Mouse (Mus musculus): ENCODE data around the gene Tmpo.

Tmpo gene

DNA sequence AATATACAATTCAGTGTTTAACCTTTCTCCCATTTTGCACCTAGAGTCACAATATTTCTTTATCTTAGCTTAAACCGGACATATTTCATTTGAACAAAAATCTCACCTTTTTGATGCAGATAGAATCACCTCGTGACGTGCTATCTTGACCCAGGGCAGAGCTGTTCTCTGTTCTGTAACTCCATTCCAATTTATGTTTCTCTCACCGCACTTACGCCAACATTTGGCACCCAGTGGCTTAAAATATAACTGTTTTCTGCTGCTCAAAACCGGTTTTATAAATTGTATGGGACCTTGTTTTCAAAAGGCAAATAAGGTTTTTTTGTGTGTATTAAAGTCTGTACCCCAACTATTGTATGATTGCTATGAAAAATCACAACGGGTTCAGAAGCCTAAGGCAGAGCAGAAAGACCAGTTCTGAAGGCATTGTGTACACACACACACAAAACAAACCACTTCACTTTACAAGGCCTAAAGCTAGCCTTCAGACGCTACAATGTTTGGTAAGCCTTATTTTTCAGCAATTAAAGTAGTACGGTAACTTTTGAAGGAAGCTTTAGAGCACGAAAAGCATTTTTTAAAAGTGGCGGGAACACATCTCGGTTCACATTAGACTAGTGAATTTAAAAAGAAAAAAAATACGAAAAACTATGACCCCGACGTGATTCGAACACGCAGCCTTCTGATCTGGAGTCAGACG is at the start of gene Tmpo:
Gene Tmpo (minus strand): TSS at position 555 of the 700 bp plus-strand sequence.
- DNase-seq (ENCODE audit: low spot score) = no peak

GRCm38 (mm10) chr10:91230400-91230799 is 49.3 kb upstream of the Tmpo start:
- DNase-seq (ENCODE audit: low spot score) = no peak

DNA sequence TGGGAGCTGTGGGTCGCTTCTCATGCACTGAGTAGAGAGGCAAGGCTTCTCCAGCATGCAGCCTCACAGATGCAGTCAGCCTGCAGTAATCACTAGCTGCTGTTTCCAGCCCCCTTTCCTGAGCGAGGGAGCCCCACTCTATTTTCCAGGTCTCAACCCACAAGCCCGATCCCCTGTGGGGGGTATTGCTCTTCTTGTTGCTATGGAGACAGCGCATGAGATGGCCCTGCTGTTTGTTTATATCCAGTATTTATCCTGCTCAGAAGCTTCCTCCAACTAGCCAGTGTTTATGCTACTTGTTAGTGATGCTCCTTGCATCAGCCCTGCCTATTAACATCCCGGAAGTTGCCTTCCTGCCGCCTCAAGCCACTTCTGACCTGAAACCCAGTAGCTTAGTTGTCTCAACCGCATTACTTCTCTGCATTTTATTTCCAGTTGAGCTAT is 48.4 kb upstream of the Tmpo start:
- DNase-seq (ENCODE audit: low spot score) = peak; percentile 16

DNA sequence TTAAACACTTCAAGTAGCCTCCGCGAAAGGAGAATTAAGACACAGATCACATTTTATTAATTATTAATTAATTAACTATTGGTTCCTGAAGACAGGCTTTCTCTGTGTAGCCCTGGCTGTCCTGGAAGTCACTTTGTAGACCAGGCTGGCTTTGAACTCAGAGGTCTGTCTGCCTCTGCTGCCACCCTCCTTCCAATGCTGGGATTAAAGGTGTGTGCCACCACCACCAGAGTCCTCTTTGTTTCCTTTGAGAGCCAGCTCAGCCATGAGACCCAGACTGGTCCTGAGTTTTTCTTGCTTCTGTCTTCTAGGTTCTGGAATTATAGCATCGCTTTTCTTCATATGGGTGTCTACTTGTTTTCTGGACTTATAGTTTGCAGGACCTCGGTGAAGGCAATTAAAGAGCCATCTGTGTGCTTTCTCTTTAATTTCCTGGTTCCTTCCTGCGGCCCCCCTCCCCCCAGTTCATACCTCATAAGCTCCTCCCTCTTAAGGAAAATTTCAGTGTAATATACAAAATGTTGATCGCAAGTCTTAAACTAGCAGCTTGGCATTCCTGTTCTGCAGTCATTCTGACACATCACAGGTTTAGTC is 47.9 kb upstream of the Tmpo start:
- no peak for DNase-seq (ENCODE audit: low spot score)

GRCm38 (mm10) chr10:91227034-91227433 is 45.9 kb upstream of the Tmpo start:
- DNase-seq (ENCODE audit: low spot score) = no peak

DNA sequence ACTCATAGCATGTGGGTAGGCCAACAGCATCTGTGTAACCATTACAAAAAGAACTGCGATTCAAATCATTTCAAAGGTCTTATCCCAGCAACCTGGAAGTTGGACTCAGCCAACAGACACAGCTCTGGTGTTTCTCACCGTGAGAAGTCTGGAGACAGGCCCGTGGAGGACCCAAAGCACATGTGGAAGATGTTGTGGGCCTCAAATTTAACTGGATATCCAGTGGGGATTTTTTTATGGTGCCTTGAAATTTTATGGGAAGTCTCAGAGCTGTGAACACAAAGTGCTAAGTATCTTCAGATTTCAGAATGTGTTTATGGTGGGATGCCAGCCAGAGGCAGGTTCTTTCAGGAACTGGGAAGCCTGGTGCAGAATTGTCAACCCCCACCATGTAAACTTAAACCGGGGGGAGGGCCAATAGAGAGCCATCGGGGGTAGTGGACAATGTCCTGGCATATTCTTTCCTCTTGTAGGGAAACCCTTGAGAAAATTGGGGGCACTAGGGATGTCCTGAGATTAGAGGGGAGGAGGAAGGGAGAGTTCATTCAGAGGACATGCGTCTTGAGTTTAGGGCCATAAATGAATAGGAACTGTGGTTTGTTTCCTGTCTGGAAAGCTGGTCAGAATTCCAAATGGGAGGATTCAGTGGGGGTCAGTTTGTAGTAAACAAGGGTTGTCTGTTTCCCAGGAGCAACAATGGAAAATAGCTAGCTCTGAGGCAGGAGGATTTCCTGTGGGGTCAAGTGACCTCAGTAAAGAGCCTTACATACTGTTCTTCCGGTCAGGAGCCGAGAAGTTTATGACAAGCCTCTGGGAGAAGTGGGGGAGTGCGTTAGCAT is 41.5 kb upstream of the Tmpo start:
- DNase-seq (ENCODE audit: low spot score) = no peak

DNA sequence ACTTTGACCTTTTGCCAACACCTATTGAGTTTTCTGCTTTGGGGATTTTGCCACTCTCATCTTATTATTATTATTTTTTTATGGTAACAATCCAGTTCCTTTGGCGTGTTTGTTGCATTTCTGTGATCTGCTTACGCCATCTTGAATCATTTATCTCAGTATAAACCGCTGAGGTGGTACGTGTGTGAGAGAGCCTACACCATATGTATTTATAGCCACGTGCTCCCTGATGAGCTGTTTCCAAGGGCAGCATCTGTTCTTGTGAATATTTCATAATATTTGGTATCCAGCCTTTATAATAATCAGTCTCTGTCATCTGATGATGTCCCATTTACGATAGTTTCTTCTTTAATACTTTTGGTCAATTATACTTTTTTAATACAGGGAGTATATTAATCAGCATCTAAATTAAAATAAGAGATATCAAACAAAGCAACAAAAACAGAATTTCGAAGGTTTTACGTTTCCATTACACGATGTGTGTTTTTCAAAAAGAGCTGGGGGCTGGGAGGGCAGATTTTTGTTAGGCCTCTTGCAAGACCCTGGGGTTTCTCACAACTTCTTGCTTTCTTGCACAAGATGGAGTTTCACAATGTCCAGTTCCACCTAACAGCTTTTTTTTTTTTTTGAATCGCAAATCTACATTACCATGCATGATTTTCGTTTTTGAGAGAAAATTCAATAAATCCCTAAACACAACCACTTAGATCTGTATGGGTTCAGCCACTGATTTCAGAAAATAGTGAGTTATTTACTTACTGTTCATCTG is 28.0 kb upstream of the Tmpo start:
- no peak for DNase-seq (ENCODE audit: low spot score)

DNA sequence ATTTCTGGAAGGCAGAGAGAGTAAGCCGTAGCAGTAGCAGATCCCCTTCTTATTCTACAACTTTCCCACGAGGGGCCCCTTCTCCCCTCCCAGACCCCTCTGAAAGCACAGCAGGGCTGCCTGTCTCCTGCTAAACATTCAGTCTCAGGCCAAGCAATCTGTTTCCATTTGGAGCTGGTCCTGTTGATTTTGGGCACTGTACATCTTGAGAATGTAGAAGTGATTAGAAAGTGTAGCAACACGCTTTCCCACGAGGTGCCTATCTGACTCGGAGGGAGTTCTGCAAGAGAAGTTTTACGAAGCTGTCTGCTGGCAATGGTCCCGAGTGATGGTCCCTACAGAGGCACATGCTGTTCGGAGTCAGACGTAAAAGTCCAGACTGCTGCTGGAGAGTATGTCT is 27.3 kb upstream of the Tmpo start:
- no peak for DNase-seq (ENCODE audit: low spot score)

- DNase-seq (ENCODE audit: low spot score) = no peak
These were observed 26.2 kb upstream of the Tmpo start for GRCm38 (mm10) chr10:91207275-91207674.

DNA sequence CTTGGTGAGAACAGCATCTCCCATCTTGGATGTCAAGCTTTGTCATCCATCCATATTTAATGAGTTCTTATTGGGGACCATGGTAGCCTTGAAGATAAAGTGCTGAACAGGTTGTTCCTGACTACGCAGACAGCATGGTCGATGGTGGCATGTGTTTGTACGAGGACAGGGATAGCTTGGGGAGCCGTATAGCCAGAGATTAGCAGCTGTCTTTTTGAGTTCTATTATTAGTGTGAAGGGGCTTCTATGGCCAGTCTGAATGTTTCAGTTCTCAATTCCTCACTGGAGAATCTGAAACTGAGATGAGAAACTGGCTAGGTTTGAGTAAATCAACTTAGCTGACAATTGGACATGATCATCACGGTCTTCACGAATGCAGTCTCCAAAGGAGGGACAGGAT is 24.5 kb upstream of the Tmpo start:
- no peak for DNase-seq (ENCODE audit: low spot score)

GRCm38 (mm10) chr10:91200581-91200980 is 19.5 kb upstream of the Tmpo start:
- no peak for DNase-seq (ENCODE audit: low spot score)

DNA sequence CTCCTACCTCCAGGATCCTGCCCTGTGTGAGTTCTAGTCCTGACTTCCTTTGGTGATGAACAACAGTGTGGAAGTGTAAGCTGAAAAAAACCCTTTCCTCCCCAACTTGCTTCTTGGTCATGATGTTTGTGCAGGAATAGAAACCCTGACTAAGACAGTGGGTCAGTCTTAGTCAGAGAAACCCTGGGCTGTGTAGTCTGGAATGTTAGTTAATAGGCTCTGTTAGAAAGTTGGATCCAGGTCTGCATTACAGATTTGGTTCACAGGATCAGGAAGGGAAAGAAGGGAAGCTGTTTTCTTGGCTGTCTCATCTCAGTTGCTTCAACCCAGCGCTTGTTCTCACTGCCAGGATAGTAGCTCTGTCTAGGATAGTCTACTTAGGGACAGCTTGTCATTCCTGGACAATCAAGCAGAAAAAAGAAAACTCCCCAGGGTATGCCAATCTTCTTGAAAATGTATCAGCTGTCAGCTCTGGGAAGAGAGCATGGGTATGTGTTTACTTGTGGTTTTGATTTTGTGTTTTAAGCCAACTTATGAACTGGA is 18.2 kb upstream of the Tmpo start:
- DNase-seq (ENCODE audit: low spot score) = no peak

DNA sequence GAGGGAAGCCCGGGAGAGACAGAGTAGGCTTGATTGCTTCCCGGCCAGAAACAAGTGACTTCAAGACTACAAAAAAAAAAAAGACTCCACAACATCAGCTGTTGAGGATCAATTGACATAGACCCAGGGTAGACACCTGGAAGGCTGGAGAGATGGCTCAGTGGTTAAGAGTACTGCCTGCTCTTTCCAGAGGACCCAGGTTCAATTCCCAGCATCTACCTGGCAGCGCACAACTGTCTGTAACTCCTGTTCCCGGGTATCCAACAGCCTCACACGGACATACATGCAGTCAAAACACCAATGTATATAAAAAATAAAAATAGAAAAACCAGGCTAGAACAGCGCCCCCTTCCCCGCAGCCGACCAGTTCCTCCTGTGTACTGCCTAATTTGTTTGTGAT is 16.6 kb upstream of the Tmpo start:
- DNase-seq (ENCODE audit: low spot score) = no peak

GRCm38 (mm10) chr10:91196778-91197177 is 15.7 kb upstream of the Tmpo start:
- DNase-seq (ENCODE audit: low spot score) = no peak

GRCm38 (mm10) chr10:91195680-91196079 is 14.6 kb upstream of the Tmpo start:
- no peak for DNase-seq (ENCODE audit: low spot score)

DNA sequence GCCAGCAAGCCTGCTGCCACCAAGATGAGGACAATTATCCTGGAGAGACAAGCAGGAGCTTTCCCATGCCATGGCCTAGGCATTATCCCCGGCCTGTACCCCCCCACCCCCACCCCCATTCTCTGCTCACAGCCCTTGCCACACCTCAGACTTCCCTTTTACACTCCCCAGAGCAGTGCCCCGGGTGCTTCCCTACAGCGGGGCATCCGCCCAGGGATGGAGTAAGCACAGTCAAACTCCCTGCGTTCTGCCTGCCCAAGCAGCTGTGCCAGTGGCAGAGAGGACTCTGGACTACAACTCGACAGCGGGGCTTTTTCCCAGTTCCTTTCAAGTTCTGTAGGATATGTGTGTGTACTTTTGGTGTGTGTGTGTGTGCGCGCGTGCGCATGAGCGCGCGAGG is 14.0 kb upstream of the Tmpo start:
- no peak for DNase-seq (ENCODE audit: low spot score)

DNA sequence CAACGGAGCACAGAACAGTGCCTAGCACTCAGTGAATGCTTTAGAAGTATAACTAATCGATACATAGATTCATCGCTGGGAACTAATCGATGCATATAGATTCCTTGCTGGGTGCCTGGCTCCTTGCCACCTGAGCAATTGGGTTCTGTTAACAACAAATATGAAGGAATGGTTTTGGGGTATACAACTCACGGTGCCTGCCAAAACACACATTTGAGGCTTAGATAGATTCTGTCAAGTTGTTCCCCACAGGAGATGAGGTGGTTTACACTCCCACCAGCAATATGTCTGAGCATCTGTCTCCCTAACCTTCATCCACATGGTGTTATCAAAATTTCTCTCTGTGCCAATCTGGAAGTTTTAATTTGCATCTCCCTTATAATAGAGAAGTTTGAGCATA is 10.7 kb upstream of the Tmpo start:
- DNase-seq (ENCODE audit: low spot score) = peak; percentile 83

DNA sequence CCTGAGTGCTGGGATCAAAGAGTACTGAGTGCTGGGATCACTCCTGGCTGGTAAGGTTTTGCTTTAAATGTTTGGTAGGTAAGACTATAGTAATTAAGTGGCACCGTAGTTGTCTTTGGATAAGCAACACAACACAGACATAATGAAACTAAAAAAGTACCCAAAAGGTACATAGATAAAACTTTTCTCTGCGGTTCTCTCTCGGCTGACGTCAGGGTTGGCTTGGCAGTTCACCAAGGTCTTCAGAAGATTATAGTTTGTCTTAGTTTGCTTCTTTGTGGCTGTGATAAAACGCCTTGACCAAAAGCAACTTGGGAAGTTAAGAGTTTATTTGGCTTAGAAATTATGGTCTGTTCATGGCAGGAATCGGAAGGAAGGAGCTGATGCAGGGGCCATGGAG is 8.4 kb upstream of the Tmpo start:
- DNase-seq (ENCODE audit: low spot score) = no peak

- no peak for DNase-seq (ENCODE audit: low spot score)
These were observed 7.7 kb upstream of the Tmpo start for GRCm38 (mm10) chr10:91188684-91189287.

GRCm38 (mm10) chr10:91187872-91188271 is 6.8 kb upstream of the Tmpo start:
- peak; percentile 92 for DNase-seq (ENCODE audit: low spot score)

DNA sequence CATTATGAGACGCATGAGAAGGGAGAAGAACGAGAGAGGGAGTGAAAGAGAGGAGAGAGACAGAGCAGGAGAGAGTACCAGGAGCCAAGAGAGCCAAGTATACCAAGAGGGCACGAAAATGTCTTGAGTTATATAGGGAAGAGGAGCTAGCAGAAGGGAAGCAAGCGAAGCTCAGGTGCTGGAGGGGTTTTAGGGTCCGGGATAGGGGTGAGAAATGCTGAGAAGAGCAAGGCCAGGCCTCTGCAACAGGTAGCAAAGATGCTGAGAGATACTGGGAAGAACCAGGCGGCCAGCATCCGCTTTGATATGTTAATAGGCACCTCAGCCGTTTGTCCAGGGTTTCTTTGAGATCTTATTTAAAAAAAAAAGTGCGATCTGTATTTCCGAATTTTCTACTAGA is 6.2 kb upstream of the Tmpo start:
- DNase-seq (ENCODE audit: low spot score) = no peak

- no peak for DNase-seq (ENCODE audit: low spot score)
These were observed 4.6 kb upstream of the Tmpo start for GRCm38 (mm10) chr10:91185721-91186120.

Measured in layer of hippocampus, adult 11-12 months (tissue).